Mouse (Mus musculus): Measurements from ENCODE around the gene Man2b1.
"Not testable (repeated sequence)": the region's sequence is repeated elsewhere in the genome, so short reads cannot be mapped to it uniquely, and the experiment has no call there.

The Man2b1 gene

GRCm38 (mm10) chr8:85073041-85073612 lies 9.9 kb upstream of the Man2b1 start:
- DNase-seq (ENCODE audit: low read depth, low spot score): no peak

- DNase-seq (ENCODE audit: low read depth, low spot score): no peak
Measured at GRCm38 (mm10) chr8:85074167-85074566, 8.9 kb upstream of the Man2b1 start.

- DNase-seq (ENCODE audit: low read depth, low spot score): no peak
Measured at GRCm38 (mm10) chr8:85074617-85075016, 8.5 kb upstream of the Man2b1 start.

- no peak for DNase-seq (ENCODE audit: low read depth, low spot score)
Measured at GRCm38 (mm10) chr8:85076001-85076400, 7.1 kb upstream of the Man2b1 start.

GRCm38 (mm10) chr8:85076993-85077392 lies 6.1 kb upstream of the Man2b1 start:
- peak; percentile 82 for DNase-seq (ENCODE audit: low read depth, low spot score)

- no peak for DNase-seq (ENCODE audit: low read depth, low spot score)
Measured at GRCm38 (mm10) chr8:85080214-85080531, 2.9 kb upstream of the Man2b1 start.

GRCm38 (mm10) chr8:85080532-85081215 lies 2.4 kb upstream of the Man2b1 start, which contains the start of gene Wdr83os:
Gene Wdr83os (plus strand): TSS chr8:85080740.
- DNase-seq (ENCODE audit: low read depth, low spot score): no peak

GRCm38 (mm10) chr8:85081216-85081555 lies 1.9 kb upstream of the Man2b1 start, which contains the start of gene Wdr83:
Gene Wdr83 (minus strand): TSS chr8:85081306.
- DNase-seq (ENCODE audit: low read depth, low spot score): no peak

GRCm38 (mm10) chr8:85082169-85082568 lies 901 bp upstream of the Man2b1 start:
- DNase-seq (ENCODE audit: low read depth, low spot score): not testable (repeated sequence)

GRCm38 (mm10) chr8:85084633-85085032 lies 1.6 kb downstream of the Man2b1 start:
- DNase-seq (ENCODE audit: low read depth, low spot score): no peak

GRCm38 (mm10) chr8:85086238-85086637 lies 3.2 kb downstream of the Man2b1 start:
- no peak for DNase-seq (ENCODE audit: low read depth, low spot score)

- no peak for DNase-seq (ENCODE audit: low read depth, low spot score)
Measured at GRCm38 (mm10) chr8:85088771-85089170, 5.7 kb downstream of the Man2b1 start.

- DNase-seq (ENCODE audit: low read depth, low spot score): no peak
Measured at GRCm38 (mm10) chr8:85090856-85091255, 7.8 kb downstream of the Man2b1 start.

GRCm38 (mm10) chr8:85091526-85092090 lies 8.5 kb downstream of the Man2b1 start:
- no peak for DNase-seq (ENCODE audit: low read depth, low spot score)

- no peak for DNase-seq (ENCODE audit: low read depth, low spot score)
Measured at GRCm38 (mm10) chr8:85095051-85095450, 12.0 kb downstream of the Man2b1 start.

GRCm38 (mm10) chr8:85095566-85095965 lies 12.5 kb downstream of the Man2b1 start:
- DNase-seq (ENCODE audit: low read depth, low spot score): no peak

GRCm38 (mm10) chr8:85096196-85096595 lies 13.1 kb downstream of the Man2b1 start:
- DNase-seq (ENCODE audit: low read depth, low spot score): no peak

GRCm38 (mm10) chr8:85096850-85097249 lies 13.8 kb downstream of the Man2b1 start:
- no peak for DNase-seq (ENCODE audit: low read depth, low spot score)

GRCm38 (mm10) chr8:85100076-85100665 lies 17.1 kb downstream of the Man2b1 start:
- DNase-seq (ENCODE audit: low read depth, low spot score): no peak

GRCm38 (mm10) chr8:85113241-85113640 lies 30.2 kb downstream of the Man2b1 start:
- DNase-seq (ENCODE audit: low read depth, low spot score): no peak

- no peak for DNase-seq (ENCODE audit: low read depth, low spot score)
Measured at GRCm38 (mm10) chr8:85115501-85115900, 32.4 kb downstream of the Man2b1 start.

- no peak for DNase-seq (ENCODE audit: low read depth, low spot score)
Measured at GRCm38 (mm10) chr8:85116984-85117383, 33.9 kb downstream of the Man2b1 start.

Measured in skeletal muscle tissue, adult 2 months (tissue).